Mouse (Mus musculus): ENCODE data around the gene Pcsk5. TPM values are rescaled to one million over a fixed set of nuclear protein-coding genes. Genes with fewer than 3 reads are reported as not detected.

Gene Pcsk5
- polyA plus RNA-seq, 1 experiment from 2014 or later: 23.1 TPM

DNA sequence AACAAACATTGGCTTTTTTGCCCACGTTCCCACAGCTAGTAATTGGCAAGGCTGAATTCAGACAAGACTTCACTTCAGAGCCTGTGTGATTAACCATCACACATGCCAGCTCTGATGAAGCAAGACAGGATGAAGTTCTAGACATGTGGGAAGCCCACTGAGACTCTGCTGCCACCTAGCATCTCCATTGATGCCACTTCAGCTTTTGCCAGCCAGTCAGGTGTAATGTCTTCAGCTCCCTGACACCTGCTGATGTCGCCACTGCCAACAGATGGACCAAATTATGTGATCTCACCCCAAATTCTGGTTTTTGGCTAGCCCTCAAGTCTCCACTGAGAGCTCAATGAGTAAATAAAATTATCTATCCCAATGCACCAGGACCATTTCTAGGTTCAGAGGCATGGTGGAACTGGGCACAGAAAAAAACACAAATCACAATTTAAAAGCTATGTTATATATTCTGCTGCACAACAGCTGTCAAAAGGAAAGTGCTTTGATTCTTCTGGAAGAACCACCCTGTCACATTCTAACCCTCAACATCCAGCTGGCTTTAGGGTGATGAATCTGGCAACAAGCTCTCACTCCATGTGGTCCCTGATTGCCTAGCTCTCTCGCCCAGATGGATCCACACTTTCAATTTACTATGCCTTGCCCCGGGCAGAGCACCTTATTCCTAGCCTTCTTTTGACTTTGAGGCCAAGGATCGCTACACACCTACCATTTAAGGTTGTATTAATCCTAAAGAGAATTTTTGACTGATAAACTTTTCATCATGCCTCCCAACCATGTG, 67.6 kb downstream of the Pcsk5 start:
- H3K4me2 ChIP-seq (replicated peaks): no peak overlapping the region
- no peak overlapping the region for H3K4me3 ChIP-seq
- no peaks in the 10 kb centered on the region for H3K4me1 ChIP-seq
- no peak overlapping the region for H3K9ac ChIP-seq
- H3K36me3 ChIP-seq: no peaks in the 10 kb centered on the region
- H3K9me3 ChIP-seq: no peaks in the 10 kb centered on the region
- no peak for ATAC-seq (ENCODE audit: low FRiP score, low read depth)
- H3K27ac ChIP-seq: no peak overlapping the region
- no peaks in the 10 kb centered on the region for H3K27me3 ChIP-seq
- 75% methylated on average over 5 of the region's 5 CpGs for WGBS

DNA sequence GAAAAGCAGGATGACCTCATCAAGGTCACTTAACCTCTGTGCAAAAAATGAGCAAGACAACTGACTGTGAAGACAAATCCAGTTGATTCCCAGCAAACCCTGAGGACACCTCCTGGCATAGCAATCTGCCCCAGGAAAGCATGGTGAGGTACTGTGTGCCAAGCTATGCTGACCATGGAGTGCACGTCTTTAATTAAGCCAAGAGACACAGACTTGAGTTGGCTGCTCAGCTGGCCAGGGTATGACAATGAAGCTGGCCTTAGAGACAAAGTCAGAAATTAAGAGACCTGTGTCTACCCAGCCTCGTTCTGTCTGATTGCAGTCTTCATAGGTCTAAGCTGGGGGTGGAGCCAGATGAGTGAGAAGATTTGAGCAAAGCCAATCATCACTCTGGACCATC, 72.4 kb downstream of the Pcsk5 start:
- Histone ChIP-seq H3K4me2 (replicated peaks) (no peak overlapping the region), H3K36me3 (no peaks in the 10 kb centered on the region), H3K4me3 (no peak overlapping the region), H3K4me1 (no peaks in the 10 kb centered on the region), H3K27ac (no peak overlapping the region), H3K9ac (no peak overlapping the region), H3K27me3 (no peaks in the 10 kb centered on the region), H3K9me3 (no peaks in the 10 kb centered on the region)
- ATAC-seq (ENCODE audit: low FRiP score, low read depth): no peak
- 89% methylated on average over 2 of the region's 2 CpGs for WGBS

DNA sequence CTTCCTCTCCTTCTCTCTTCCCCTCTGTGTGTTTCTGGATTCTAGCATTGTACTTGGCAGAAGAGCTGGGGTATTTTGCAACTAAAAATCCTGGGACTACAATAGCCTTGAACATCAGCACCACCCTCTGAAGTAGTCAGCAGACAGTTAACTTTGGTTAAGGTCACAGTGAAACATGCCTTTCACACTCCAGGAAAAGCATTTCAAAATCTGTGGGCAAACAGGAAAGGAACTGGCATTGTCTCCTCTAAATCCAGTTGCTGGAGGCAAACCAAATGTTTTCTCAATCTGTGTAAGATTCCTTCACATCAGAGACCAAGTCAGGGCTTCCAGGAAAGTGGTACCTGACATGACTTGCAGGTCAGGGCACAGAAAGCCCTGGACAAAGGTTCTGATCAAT, 74.7 kb downstream of the Pcsk5 start:
- Histone ChIP-seq H3K9me3 (no peaks in the 10 kb centered on the region), H3K27ac (no peak overlapping the region; the same call in 1 of the 2 replicates), H3K27me3 (no peaks in the 10 kb centered on the region), H3K4me1 (no peaks in the 10 kb centered on the region), H3K4me2 (replicated peaks) (no peak overlapping the region), H3K9ac (no peak overlapping the region), H3K4me3 (no peak overlapping the region), H3K36me3 (no peaks in the 10 kb centered on the region)
- no peak for ATAC-seq (ENCODE audit: low FRiP score, low read depth)

DNA sequence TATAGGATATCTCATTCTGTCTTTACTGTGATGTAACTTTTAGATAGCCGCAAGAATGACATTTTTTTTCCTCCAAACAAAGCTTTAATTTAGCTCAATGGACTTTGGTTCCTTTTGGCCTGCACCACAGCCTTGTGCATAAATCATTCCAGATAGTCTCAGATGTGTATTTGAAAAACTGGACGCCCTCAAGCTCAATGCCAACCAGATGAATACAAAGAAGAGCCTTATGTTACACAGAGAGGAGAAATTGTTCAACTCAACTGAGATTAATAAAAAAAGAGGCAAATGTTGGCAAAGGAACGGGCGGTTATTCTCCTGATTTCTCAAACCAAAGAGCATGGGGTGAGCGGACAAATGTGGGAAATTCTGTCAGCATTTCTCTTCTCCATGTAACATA, 75.8 kb downstream of the Pcsk5 start:
- no peak for ATAC-seq (ENCODE audit: low FRiP score, low read depth)
- Histone ChIP-seq H3K4me3 (no peak overlapping the region), H3K27ac (no peak overlapping the region), H3K9ac (no peak overlapping the region), H3K4me1 (no peaks in the 10 kb centered on the region), H3K36me3 (no peaks in the 10 kb centered on the region), H3K9me3 (no peaks in the 10 kb centered on the region), H3K4me2 (replicated peaks) (no peak overlapping the region), H3K27me3 (no peaks in the 10 kb centered on the region)
- WGBS: 72% methylated on average over 5 of the region's 5 CpGs

DNA sequence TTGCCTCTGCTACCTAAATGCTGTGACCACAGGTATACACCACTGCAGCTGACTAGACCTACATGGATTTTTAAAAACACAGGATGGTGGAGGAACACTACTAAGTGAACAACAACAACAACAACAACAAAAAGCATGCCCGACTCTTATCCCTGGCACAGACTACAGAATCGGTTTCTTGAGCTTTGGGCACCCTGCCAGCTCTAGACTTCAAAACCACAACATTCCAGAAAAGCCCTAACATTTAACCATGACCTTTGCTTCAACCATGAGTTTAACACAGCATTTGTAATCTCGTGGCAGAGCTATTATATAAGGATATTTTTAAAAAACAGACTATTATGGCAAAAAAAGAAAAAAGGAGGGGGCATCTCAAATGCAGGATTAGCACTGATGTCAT, 84.6 kb downstream of the Pcsk5 start:
- no peaks in the 10 kb centered on the region for H3K27me3 ChIP-seq
- H3K4me1 ChIP-seq: no peaks in the 10 kb centered on the region
- H3K9me3 ChIP-seq: no peaks in the 10 kb centered on the region
- H3K4me2 ChIP-seq (replicated peaks): no peak overlapping the region
- no peak overlapping the region for H3K9ac ChIP-seq
- no peaks in the 10 kb centered on the region for H3K36me3 ChIP-seq
- WGBS: 61% methylated on average over 3 of the region's 3 CpGs
- H3K27ac ChIP-seq: no peak overlapping the region
- no peak for ATAC-seq (ENCODE audit: low FRiP score, low read depth)
- H3K4me3 ChIP-seq: no peak overlapping the region

DNA sequence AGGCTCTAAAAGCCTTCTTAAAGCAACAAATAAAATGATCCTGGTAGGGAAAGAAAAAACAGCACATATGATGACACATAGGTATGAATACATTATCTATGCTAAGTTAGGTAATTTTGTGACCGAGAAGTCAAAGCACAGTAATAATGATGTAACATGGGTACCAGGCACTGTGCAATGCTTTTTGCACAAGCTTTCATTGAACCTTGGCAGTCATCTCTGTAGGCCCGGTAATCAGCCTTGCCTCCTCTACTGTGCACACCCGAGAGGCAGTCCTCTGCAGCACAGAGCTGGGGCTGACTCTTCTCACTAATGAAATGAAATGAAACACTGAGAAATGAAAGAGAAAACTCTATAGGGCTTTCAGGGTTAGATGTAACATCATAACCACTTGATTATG, 89.1 kb downstream of the Pcsk5 start:
- Histone ChIP-seq H3K4me2 (replicated peaks) (no peak overlapping the region), H3K4me1 (no peaks in the 10 kb centered on the region)
- ATAC-seq (ENCODE audit: low FRiP score, low read depth): no peak

DNA sequence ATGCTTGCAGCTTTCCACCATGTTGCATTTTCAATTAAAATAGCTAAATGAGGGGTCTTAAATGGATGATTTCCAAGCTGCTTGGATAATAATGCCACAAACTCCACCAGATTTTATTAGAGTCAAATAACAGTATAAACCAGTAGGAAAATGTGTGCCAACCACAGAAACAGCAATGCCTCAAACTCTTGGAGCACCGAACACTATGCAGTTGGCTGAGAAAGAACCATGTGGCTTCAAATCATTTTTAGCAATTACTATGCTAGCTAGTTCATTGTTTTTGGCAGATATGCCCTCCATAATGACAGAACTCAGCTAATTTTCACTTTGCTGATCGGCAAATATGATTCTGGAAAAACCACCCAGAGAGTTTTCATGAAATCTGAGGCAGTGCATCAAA, 92.1 kb downstream of the Pcsk5 start:
- H3K9ac ChIP-seq: no peak overlapping the region
- no peak overlapping the region for H3K4me3 ChIP-seq
- no peaks in the 10 kb centered on the region for H3K36me3 ChIP-seq
- no peak overlapping the region for H3K4me2 ChIP-seq (replicated peaks)
- no peak overlapping the region for H3K27ac ChIP-seq
- H3K4me1 ChIP-seq: peaks cover 4% of the 10 kb centered on the region; the same call in 1 of the 2 replicates
- no peaks in the 10 kb centered on the region for H3K27me3 ChIP-seq
- ATAC-seq (ENCODE audit: low FRiP score, low read depth): no peak
- no peaks in the 10 kb centered on the region for H3K9me3 ChIP-seq
- WGBS: 84% methylated on average over 2 of the region's 2 CpGs

More for the DNA sequence above, 89.1 kb downstream of the Pcsk5 start:
- no peaks in the 10 kb centered on the region for H3K27me3 ChIP-seq
- H3K36me3 ChIP-seq: no peaks in the 10 kb centered on the region
- no peak overlapping the region for H3K4me3 ChIP-seq
- H3K9me3 ChIP-seq: no peaks in the 10 kb centered on the region
- H3K9ac ChIP-seq: no peak overlapping the region
- H3K27ac ChIP-seq: no peak overlapping the region
- 88% methylated on average over 3 of the region's 3 CpGs for WGBS

DNA sequence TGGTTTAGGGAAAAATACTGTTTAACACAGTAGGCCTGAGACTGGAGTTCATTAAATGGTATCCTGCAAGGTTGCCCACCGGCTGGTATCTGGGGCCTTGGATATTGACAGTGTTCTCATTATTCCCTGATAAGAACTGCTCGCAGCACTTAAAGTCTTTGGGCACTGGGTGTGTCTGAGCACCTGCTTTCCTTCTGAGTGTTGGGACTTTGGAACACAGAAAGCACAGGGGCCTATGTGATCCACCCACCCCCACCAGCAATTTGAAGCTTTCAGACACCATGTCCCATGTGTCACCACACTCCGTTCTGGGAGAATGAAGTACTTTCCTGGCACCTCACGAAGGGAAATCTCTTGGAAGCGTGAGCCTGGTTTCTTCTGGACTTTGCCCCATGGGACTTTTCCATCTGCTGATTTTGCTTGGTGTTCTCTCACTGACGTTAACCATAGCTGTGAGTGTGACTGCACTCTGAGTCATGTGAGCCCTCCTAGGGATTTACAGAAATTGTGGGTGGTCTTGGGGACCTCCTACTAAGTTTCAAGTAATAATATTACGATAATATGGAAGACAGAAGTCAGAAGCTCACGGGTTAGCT, 92.9 kb downstream of the Pcsk5 start:
- Histone ChIP-seq H3K27ac (no peak overlapping the region), H3K9ac (no peak overlapping the region), H3K9me3 (no peaks in the 10 kb centered on the region), H3K36me3 (no peaks in the 10 kb centered on the region), H3K4me1 (peaks cover 4% of the 10 kb centered on the region; the same call in 1 of the 2 replicates), H3K4me2 (replicated peaks) (no peak overlapping the region), H3K4me3 (no peak overlapping the region), H3K27me3 (no peaks in the 10 kb centered on the region)
- ATAC-seq (ENCODE audit: low FRiP score, low read depth): no peak
- 70% methylated on average over 8 of the region's 8 CpGs for WGBS

DNA sequence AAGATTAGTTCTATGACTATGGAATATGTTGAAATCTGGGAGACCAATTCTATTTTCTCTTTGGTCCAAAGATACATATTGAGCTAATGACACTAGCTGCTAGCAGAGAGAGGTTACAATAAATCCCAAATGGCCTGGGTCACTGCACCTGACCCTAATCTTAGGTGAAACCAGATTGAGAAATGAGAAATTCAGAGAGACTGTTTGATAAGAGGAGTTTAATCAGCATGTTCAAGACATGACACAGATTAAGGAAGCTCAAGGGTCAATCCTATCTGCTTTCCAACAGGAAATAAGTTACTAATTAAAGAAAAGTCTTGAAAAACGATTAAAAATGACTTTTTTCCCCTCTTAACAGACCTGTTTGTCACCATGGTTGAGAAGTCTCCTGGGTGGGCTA, 96.0 kb downstream of the Pcsk5 start:
- Histone ChIP-seq H3K9ac (no peak overlapping the region), H3K27ac (no peak overlapping the region), H3K4me3 (no peak overlapping the region), H3K4me1 (peaks cover 5% of the 10 kb centered on the region; the same call in 1 of the 2 replicates), H3K4me2 (replicated peaks) (no peak overlapping the region), H3K27me3 (no peaks in the 10 kb centered on the region), H3K36me3 (no peaks in the 10 kb centered on the region), H3K9me3 (no peaks in the 10 kb centered on the region)
- WGBS: 22% methylated on average over 1 of the region's 1 CpGs
- ATAC-seq (ENCODE audit: low FRiP score, low read depth): no peak

DNA sequence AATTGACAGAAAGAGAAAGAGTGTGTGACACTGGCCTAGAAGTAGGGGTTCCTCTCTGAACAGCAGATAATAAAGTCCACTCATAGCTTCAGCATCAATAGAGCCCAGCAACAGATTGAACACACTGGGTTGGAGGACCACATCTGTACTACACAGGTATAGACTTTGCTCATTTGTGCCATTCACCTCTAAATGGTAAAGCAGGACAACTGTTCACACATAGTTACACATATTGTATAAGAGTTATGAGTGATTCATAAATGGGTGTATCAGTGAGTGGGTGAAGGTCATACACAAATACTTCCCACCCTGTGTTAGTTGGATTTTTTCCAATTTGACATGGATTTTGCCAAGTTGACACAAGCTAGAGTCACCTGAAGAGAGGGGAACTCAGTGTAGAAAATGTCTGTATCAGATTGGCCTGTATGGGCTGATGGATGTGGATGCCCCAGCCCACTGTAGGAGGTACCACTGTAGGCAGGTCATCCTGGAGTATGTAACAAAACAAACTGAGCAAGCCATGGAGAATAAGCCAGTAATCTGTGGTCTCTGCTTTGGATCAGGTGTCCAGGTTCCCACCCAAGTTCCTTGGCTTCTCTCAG, 104.7 kb downstream of the Pcsk5 start:
- Histone ChIP-seq H3K4me1 (0 out of 2 replicates have a peak, but pooled peaks cover 4% of the 10 kb centered on the region), H3K4me2 (replicated peaks) (no peak overlapping the region)
- ATAC-seq (ENCODE audit: low FRiP score, low read depth): no peak

DNA sequence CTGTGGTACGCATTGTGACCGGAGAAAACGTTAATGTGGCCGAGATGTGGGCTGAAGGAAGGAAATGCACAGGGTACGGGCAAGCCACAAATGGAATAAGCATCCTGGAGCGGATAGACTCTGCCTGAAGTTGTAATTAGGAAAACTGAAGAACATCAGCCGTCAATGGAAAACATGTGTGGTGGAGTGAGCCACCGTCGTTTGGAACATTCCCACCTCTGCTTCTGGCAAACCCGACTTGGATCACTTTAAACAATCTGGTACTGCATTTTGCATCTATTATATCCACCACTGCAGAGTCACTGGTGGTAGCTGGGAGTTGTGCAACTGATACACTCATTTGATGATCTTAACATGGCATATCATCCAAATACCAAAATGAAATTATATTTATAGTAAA, 120.4 kb downstream of the Pcsk5 start:
- Histone ChIP-seq H3K9me3 (no peaks in the 10 kb centered on the region), H3K4me3 (no peak overlapping the region), H3K27me3 (no peaks in the 10 kb centered on the region), H3K4me2 (replicated peaks) (no peak overlapping the region), H3K27ac (no peak overlapping the region), H3K9ac (no peak overlapping the region), H3K4me1 (peaks cover 14% of the 10 kb centered on the region; the same call in 1 of the 2 replicates), H3K36me3 (no peaks in the 10 kb centered on the region; the same call in 1 of the 2 replicates)
- ATAC-seq (ENCODE audit: low FRiP score, low read depth): no peak
- 19% methylated on average over 10 of the region's 10 CpGs for WGBS

More for the DNA sequence above, 104.7 kb downstream of the Pcsk5 start:
- Histone ChIP-seq H3K36me3 (no peaks in the 10 kb centered on the region), H3K4me3 (no peak overlapping the region), H3K27ac (no peak overlapping the region), H3K9me3 (no peaks in the 10 kb centered on the region; the same call in 1 of the 2 replicates), H3K9ac (no peak overlapping the region), H3K27me3 (no peaks in the 10 kb centered on the region)

DNA sequence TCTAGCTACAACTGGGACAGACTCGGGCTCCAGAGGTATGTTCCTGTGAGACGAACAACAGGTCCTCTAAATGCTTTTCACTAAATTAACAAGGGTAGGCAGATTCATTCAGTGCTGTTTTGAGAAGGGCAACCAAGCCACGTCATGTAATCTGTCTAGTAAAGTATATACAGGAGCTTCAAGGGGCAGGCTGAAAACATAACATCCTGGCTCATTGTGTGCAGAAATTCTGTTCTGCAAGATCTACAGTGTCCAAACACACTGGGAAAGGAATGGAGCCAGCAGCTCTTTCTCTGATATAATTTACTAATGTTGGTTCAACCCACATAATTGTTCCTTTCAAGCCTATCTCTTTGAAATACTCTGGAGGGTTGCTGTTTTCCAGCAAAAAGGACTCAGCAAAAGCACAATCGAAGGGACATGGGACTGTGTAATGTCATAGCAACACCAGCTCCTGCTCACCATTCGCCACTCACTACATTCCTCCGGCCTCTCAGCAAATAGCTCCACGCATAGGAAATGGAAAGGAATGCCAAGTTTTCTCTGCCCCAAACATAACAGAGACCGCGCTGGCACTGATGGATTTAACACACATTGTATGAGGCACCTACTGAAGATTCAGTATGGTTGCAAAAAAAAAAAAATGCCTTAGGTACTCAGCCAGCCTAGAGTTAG, 122.0 kb downstream of the Pcsk5 start:
- H3K9me3 ChIP-seq: no peaks in the 10 kb centered on the region
- no peak overlapping the region for H3K9ac ChIP-seq
- H3K4me2 ChIP-seq (replicated peaks): no peak overlapping the region
- H3K4me3 ChIP-seq: no peak overlapping the region
- no peak for ATAC-seq (ENCODE audit: low FRiP score, low read depth)
- H3K4me1 ChIP-seq: peaks cover 14% of the 10 kb centered on the region; the same call in 1 of the 2 replicates
- H3K27me3 ChIP-seq: no peaks in the 10 kb centered on the region
- no peak overlapping the region for H3K27ac ChIP-seq
- WGBS: 69% methylated on average over 9 of the region's 9 CpGs
- peaks cover 13% of the 10 kb centered on the region for H3K36me3 ChIP-seq

Measured in limb, embryonic 13.5 days (tissue).